Mouse (Mus musculus) 3134 (cell line): ENCODE measurements around the gene Lxn.
A peak's percentile ranks its signal among the peaks of the same experiment; 100 is the strongest.

Experiments
- DNase-seq: peaks from one replicate; pipeline ENCODE4 v3.0.0-alpha.2; 2011; ENCODE audit warnings: low spot score; ENCODE audit not compliant: insufficient read length; ENCODE audit errors: extremely low read depth

Gene Lxn

GRCm38 (mm10) chr3:67463450-67464372 is at the start of gene Lxn:
TSS of gene Lxn (minus strand) at chr3:67463926.
- DNase-seq = peak; percentile 88

GRCm38 (mm10) chr3:67512807-67513206 is 49.1 kb upstream of the Lxn start:
- DNase-seq = peak; percentile 22

- no peak for DNase-seq
Observed at GRCm38 (mm10) chr3:67508216-67508892, 44.6 kb upstream of the Lxn start.

- no peak for DNase-seq
Observed at GRCm38 (mm10) chr3:67505286-67505685, 41.6 kb upstream of the Lxn start.

- no peak for DNase-seq
Observed at GRCm38 (mm10) chr3:67503878-67504277, 40.2 kb upstream of the Lxn start.

GRCm38 (mm10) chr3:67499406-67499791 is 35.7 kb upstream of the Lxn start:
- no peak for DNase-seq

GRCm38 (mm10) chr3:67498773-67499405 is 35.2 kb upstream of the Lxn start:
- DNase-seq = no peak

GRCm38 (mm10) chr3:67497998-67498397 is 34.3 kb upstream of the Lxn start:
- no peak for DNase-seq

- DNase-seq = no peak
Observed at GRCm38 (mm10) chr3:67496310-67496709, 32.6 kb upstream of the Lxn start.

- DNase-seq = no peak
Observed at GRCm38 (mm10) chr3:67493132-67493531, 29.4 kb upstream of the Lxn start.

GRCm38 (mm10) chr3:67492086-67492869 is 28.6 kb upstream of the Lxn start:
- no peak for DNase-seq

- DNase-seq = peak; percentile 63
Observed at GRCm38 (mm10) chr3:67490156-67490555, 26.4 kb upstream of the Lxn start.

GRCm38 (mm10) chr3:67485233-67485632 is 21.5 kb upstream of the Lxn start:
- DNase-seq = no peak

GRCm38 (mm10) chr3:67482400-67482799 is 18.7 kb upstream of the Lxn start:
- DNase-seq = no peak

GRCm38 (mm10) chr3:67479806-67480205 is 16.1 kb upstream of the Lxn start:
- no peak for DNase-seq

- no peak for DNase-seq
Observed at GRCm38 (mm10) chr3:67473438-67473837, 9.7 kb upstream of the Lxn start.

GRCm38 (mm10) chr3:67471408-67472127 is 7.8 kb upstream of the Lxn start:
- DNase-seq = no peak

- no peak for DNase-seq
Observed at GRCm38 (mm10) chr3:67467281-67467680, 3.6 kb upstream of the Lxn start.

GRCm38 (mm10) chr3:67466576-67466975 is 2.9 kb upstream of the Lxn start:
- DNase-seq = no peak

- no peak for DNase-seq
Observed at GRCm38 (mm10) chr3:67463001-67463400, 725 bp downstream of the Lxn start.
